ENCODE assay signal across 24 mouse cellular contexts in genomic region chr3:138958527-138958926, GRCm38 (mm10).
DNase-seq lines count a peak whose midpoint lies in the region; ATAC-seq and TF ChIP-seq lines count a peak whose summit lies in the region.
"Had no signal": no experiment of that assay in that cellular context is flagged by ENCODE, and none has a peak within 500 bp of the region (broad histone marks: within the 10 kb centered on the region; RNA-seq: fewer than 3 reads in every experiment).

No protein-coding gene starts in this region.

- no peaks in the 10 kb centered on the region for H3K79me2 ChIP-seq in liver, adult 2 months (ENCODE audit: control insufficient read depth, insufficient read depth, low read length)

- H3K36me3 ChIP-seq in liver, adult 2 months (ENCODE audit: control insufficient read depth, insufficient read depth, low read length) = peaks cover 47% of the 10 kb centered on the region
- H3K36me3 ChIP-seq in liver, postnatal 0 days (replicated peaks; ENCODE audit: insufficient read depth, low read length) = peaks cover 36% of the 10 kb centered on the region

- no peak overlapping the region for H3K9ac ChIP-seq in liver, adult 2 months (ENCODE audit: low read depth, low read length)
- H3K9ac ChIP-seq in liver, postnatal 0 days (replicated peaks) = no peak overlapping the region
- H3K9ac ChIP-seq: embryonic facial prominence, embryonic 13.5 days; embryonic facial prominence, embryonic 15.5 days; forebrain, embryonic 12.5 days had no signal

- TF ChIP-seq POLR2A in liver, adult 2 months (IDR thresholded peaks at IDR 0.05; ENCODE audit: extremely low read depth, insufficient read depth, low read length) = no peak

- DNase-seq in liver, adult 2 months (ENCODE audit: extremely low read depth, low read depth, low spot score) = peak; percentile 12
- DNase-seq in liver, postnatal 0 days = no peak
- DNase-seq in lung, postnatal 4 days = no peak
- DNase-seq in layer of hippocampus, adult 8-10 months (ENCODE audit: low spot score in 2 of 2) = no peak
- DNase-seq: adrenal gland, adult 8-10 months; adrenal gland, postnatal 14 days; adrenal gland, postnatal 36 days; cerebellum, adult 11-12 months; cerebellum, adult 2 months; cerebellum, adult 9-10 months; cerebellum, postnatal 10 days; cerebellum, postnatal 25 days; embryo, embryonic 11 days had no signal

- H3K27me3 ChIP-seq in liver, adult 2 months (ENCODE audit: control insufficient read depth, insufficient read depth, low read length) = no peaks in the 10 kb centered on the region
- no peaks in the 10 kb centered on the region for H3K27me3 ChIP-seq in liver, postnatal 0 days (ENCODE audit: insufficient read depth, low read length)
- H3K27me3 ChIP-seq: embryonic facial prominence, embryonic 13.5 days; embryonic facial prominence, embryonic 15.5 days; forebrain, embryonic 12.5 days; Patski had no signal

- no peak for ATAC-seq in liver, postnatal 0 days
- peak; percentile 92 for ATAC-seq in granulocyte monocyte progenitor cell, adult 5-6 weeks (replicated peaks; ENCODE audit: poor library complexity, severe bottlenecking)
- ATAC-seq in megakaryocyte progenitor cell, adult 5-6 weeks (replicated peaks; ENCODE audit: poor library complexity) = peak; percentile 66
- ATAC-seq: activated CD4-positive, CD25-positive, alpha-beta regulatory T cell, adult 4 months; forebrain, embryonic 14.5 days; forebrain, embryonic 16.5 days; Patski had no signal

- no peak for TF ChIP-seq EP300 in liver, postnatal 0 days (IDR thresholded peaks at IDR 0.05; ENCODE audit: low read depth)

- WGBS in liver, adult 2 months = 95% methylated on average over 8 of the region's 8 CpGs
- WGBS in liver, postnatal 0 days (ENCODE audit: insufficient replicate concordance) = 78% methylated on average over 8 of the region's 8 CpGs

- H3K4me2 ChIP-seq in liver, postnatal 0 days (ENCODE audit: low read depth, low read length) = no peak overlapping the region
- H3K4me2 ChIP-seq: embryonic facial prominence, embryonic 13.5 days; embryonic facial prominence, embryonic 15.5 days; forebrain, embryonic 12.5 days had no signal

- H3K27ac ChIP-seq in liver, adult 2 months (replicated peaks; ENCODE audit: insufficient read depth, low read depth, low read length) = no peak overlapping the region
- H3K27ac ChIP-seq in liver, postnatal 0 days (ENCODE audit: low read depth) = no peak overlapping the region
- H3K27ac ChIP-seq: embryonic facial prominence, embryonic 13.5 days; embryonic facial prominence, embryonic 15.5 days; forebrain, embryonic 10.5 days; forebrain, embryonic 12.5 days had no signal

- H3K4me1 ChIP-seq in liver, adult 2 months (ENCODE audit: control insufficient read depth, insufficient read depth, low read length) = no peaks in the 10 kb centered on the region
- H3K4me1 ChIP-seq in liver, postnatal 0 days (ENCODE audit: insufficient read depth) = no peaks in the 10 kb centered on the region
- H3K4me1 ChIP-seq: embryonic facial prominence, embryonic 13.5 days; embryonic facial prominence, embryonic 15.5 days; forebrain, embryonic 10.5 days; forebrain, embryonic 12.5 days had no signal

- no peak for TF ChIP-seq CTCF in liver, adult 2 months (IDR thresholded peaks at IDR 0.05; ENCODE audit: low read depth, low read length)
- TF ChIP-seq CTCF in liver, postnatal 0 days (IDR thresholded peaks at IDR 0.05; ENCODE audit: low read depth) = no peak

- no peaks in the 10 kb centered on the region for H3K9me3 ChIP-seq in liver, postnatal 0 days (ENCODE audit: low read length)
- H3K9me3 ChIP-seq: embryonic facial prominence, embryonic 13.5 days; embryonic facial prominence, embryonic 15.5 days; forebrain, embryonic 10.5 days; forebrain, embryonic 12.5 days had no signal

- no peak overlapping the region for H3K4me3 ChIP-seq in liver, adult 2 months (ENCODE audit: insufficient read depth, low read depth, low read length)
- no peak overlapping the region for H3K4me3 ChIP-seq in liver, postnatal 0 days (ENCODE audit: low read depth, low read length)
- H3K4me3 ChIP-seq: embryonic facial prominence, embryonic 13.5 days; embryonic facial prominence, embryonic 15.5 days; erythroblast, embryonic 14.5 days; forebrain, embryonic 10.5 days; forebrain, embryonic 12.5 days had no signal
